Mouse (Mus musculus): Measurements from ENCODE around the gene Elavl1. TPM values are rescaled to one million over a fixed set of nuclear protein-coding genes. Genes with fewer than 3 reads are reported as not detected.

Elavl1 gene
- polyA plus RNA-seq, 1 experiment from 2014 or later = 90.9 TPM

DNA sequence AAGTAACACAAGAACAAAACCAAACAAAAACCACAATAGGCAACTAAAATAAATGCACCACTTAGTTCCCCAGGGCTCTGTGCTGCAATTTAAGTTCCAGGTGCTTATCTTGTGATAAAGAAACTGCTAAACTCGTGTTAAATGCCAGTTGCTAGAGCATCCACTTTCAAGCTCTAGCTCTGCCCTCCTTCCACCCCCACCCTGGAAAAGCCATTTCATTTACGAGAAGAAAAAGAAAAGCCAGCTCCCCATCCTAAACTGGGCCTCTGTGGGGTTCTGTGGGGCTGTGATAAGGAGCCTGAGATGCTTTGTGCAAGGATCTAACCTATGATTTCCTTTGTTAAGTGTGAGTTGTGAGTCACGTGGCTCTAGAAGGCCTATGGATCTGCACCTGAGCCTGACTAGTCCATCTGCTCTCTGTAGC, 21.1 kb downstream of the Elavl1 start:
- Histone ChIP-seq H3K27ac (ENCODE audit: low read length) (no peak overlapping the region), H3K4me1 (ENCODE audit: insufficient read depth, low read depth, low read length) (no peaks in the 10 kb centered on the region), H3K9me3 (ENCODE audit: low read length) (no peaks in the 10 kb centered on the region), H3K4me3 (ENCODE audit: low read depth, low read length) (no peak overlapping the region), H3K36me3 (ENCODE audit: insufficient read depth, low read length) (peaks cover 49% of the 10 kb centered on the region), H3K4me2 (replicated peaks; ENCODE audit: low read depth, low read length) (no peak overlapping the region), H3K27me3 (replicated peaks; ENCODE audit: insufficient read depth, low read length) (no peaks in the 10 kb centered on the region), H3K9ac (replicated peaks; ENCODE audit: low read depth) (no peak overlapping the region)
- TF ChIP-seq CTCF (IDR thresholded peaks at IDR 0.05) (no peak), EP300 (IDR thresholded peaks at IDR 0.05) (no peak)
- 67% methylated on average over 3 of the region's 3 CpGs for WGBS
- DNase-seq (ENCODE audit: low spot score) (no peak), ATAC-seq (no peak)

DNA sequence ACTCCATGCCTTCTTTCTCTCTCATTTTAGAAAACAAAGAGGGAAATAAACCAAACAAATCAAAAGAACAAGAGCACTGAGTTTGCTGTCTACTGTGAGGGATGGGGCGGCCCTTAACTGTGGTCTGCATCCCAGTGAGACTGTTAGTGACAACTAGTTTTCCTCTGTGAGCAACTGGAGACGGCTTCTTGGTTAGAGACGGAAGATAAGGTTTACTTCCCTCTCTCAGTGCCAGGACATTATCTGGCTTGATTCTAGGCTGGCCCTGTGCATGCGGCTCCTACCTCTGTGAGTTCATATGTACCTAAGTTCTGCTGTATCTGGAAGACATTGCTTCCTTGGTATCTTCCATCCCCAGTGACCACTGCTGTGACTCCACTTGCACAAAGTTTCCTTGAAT, 27.4 kb downstream of the Elavl1 start:
- TF ChIP-seq EP300 (IDR thresholded peaks at IDR 0.05) (no peak), CTCF (IDR thresholded peaks at IDR 0.05) (no peak)
- WGBS = 91% methylated on average over 4 of the region's 4 CpGs
- H3K27ac ChIP-seq (ENCODE audit: low read length) = no peak overlapping the region

DNA sequence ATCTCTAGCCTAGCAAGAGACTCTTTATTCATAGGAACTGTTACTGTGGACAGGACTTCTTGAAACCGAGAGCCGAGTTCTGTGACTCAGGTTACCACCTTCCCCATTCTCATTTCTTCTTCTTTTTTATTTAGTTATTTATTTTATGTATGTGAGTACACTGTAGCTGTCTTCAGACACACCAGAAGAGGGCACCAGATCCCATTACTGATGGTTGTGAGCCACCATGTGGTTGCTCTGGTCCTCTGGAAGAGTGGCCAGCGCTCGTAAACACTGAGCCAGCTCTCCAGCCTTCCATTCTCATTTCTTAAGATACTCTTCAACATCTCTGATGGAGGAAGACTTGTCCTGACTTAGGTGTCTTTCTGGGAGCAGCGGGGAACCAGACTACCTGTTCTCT, 32.5 kb downstream of the Elavl1 start:
- Histone ChIP-seq H3K9me3 (ENCODE audit: low read length) (no peaks in the 10 kb centered on the region), H3K4me2 (replicated peaks; ENCODE audit: low read depth, low read length) (no peak overlapping the region), H3K9ac (replicated peaks; ENCODE audit: low read depth) (no peak overlapping the region), H3K36me3 (ENCODE audit: insufficient read depth, low read length) (peaks cover 45% of the 10 kb centered on the region; the same call in 1 of the 2 replicates), H3K27me3 (replicated peaks; ENCODE audit: insufficient read depth, low read length) (no peaks in the 10 kb centered on the region), H3K27ac (ENCODE audit: low read length) (no peak overlapping the region), H3K4me1 (ENCODE audit: insufficient read depth, low read depth, low read length) (no peaks in the 10 kb centered on the region), H3K4me3 (ENCODE audit: low read depth, low read length) (no peak overlapping the region)
- ATAC-seq = no peak
- DNase-seq (ENCODE audit: low spot score) = no peak
- 84% methylated on average over 5 of the region's 5 CpGs for WGBS
- no peak for TF ChIP-seq EP300 (IDR thresholded peaks at IDR 0.05)
- no peak; the same call in 1 of the 2 replicates for TF ChIP-seq CTCF (IDR thresholded peaks at IDR 0.05)

More for the DNA sequence above, 27.4 kb downstream of the Elavl1 start:
- no peak for DNase-seq (ENCODE audit: low spot score)
- Histone ChIP-seq H3K27me3 (replicated peaks; ENCODE audit: insufficient read depth, low read length) (no peaks in the 10 kb centered on the region), H3K4me1 (ENCODE audit: insufficient read depth, low read depth, low read length) (no peaks in the 10 kb centered on the region), H3K4me2 (replicated peaks; ENCODE audit: low read depth, low read length) (no peak overlapping the region), H3K9me3 (ENCODE audit: low read length) (no peaks in the 10 kb centered on the region), H3K4me3 (ENCODE audit: low read depth, low read length) (no peak overlapping the region), H3K36me3 (ENCODE audit: insufficient read depth, low read length) (peaks cover 61% of the 10 kb centered on the region), H3K9ac (replicated peaks; ENCODE audit: low read depth) (no peak overlapping the region)
- ATAC-seq = no peak

DNA sequence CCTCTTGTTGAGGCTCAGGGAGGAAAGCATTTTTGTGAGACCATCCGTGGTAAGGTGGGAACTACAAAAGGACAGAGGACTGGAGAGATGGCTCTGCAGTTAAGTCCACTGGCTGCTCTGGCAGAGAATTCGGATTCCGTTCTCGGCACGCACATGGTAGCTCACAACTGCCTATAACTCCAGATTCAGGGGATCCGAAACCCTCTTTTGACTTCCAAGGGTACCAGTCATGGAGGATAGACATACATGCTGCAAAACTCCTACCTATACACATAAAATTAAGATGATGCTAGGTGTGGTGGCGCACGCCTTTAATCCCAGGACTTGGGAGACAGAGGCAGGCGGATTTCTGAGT, 49.1 kb downstream of the Elavl1 start:
- peak overlapping the region; percentile 80 for H3K4me3 ChIP-seq (ENCODE audit: low read depth, low read length)
- no peaks in the 10 kb centered on the region for H3K27me3 ChIP-seq (replicated peaks; ENCODE audit: insufficient read depth, low read length)
- peaks cover 5% of the 10 kb centered on the region; the same call in 1 of the 2 replicates for H3K36me3 ChIP-seq (ENCODE audit: insufficient read depth, low read length)
- no peaks in the 10 kb centered on the region for H3K9me3 ChIP-seq (ENCODE audit: low read length)
- H3K27ac ChIP-seq (ENCODE audit: low read length) = peak overlapping the region; percentile 34; the same call in 1 of the 2 replicates
- TF ChIP-seq CTCF (IDR thresholded peaks at IDR 0.05) (no peak), EP300 (IDR thresholded peaks at IDR 0.05) (no peak)
- peak overlapping the region; percentile 73 for H3K4me2 ChIP-seq (replicated peaks; ENCODE audit: low read depth, low read length)
- no peaks in the 10 kb centered on the region for H3K4me1 ChIP-seq (ENCODE audit: insufficient read depth, low read depth, low read length)
- peak overlapping the region; percentile 81 for H3K9ac ChIP-seq (replicated peaks; ENCODE audit: low read depth)
- 27% methylated on average over 9 of the region's 9 CpGs for WGBS
- ATAC-seq (peak; percentile 46; the same call in 1 of the 2 replicates), DNase-seq (ENCODE audit: low spot score) (no peak)

DNA sequence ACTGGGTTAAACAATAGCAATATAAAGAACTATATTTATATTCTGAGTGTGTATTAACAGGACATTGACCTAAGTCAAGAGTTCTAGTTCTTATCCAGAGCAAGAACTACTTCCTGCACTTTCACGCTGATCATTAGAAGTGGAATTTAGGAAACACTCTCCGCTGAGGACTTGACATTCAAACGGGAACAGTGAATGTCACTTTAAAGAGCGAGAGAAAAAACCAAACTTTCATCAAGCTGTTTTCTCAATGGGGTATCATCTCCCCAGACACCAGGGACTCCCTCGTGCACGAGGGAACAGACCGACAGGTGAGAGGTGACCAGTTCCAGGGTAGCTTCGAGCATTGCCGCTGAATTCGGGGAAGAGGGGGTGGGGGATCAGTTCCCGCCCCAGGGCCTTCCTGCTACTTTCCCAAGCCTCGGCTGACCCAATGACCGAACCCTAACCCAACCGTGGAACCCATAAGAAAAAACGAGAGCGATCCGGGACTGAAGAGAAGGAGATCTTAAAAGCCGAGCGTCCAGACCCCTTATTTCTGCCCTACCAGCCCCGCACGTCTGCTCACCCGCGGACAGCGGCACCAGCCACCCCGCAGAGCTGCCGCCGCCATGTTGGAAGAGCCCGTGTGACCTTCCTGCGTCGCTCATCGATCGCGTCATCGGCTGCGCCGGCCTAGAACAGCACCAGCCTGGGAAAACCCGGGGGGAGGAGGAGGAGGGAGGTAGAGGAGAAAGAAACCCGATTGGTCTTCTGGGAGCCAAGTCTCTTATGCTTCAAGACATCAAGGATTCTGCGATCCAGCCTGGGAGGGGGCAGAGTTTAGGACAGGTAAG, 49.7 kb downstream of the Elavl1 start, which contains the start of gene Timm44:
Gene Timm44, minus strand, starts transcription at position 639 of the 836 bp plus-strand sequence.
- ATAC-seq = peak; percentile 99
- Histone ChIP-seq H3K36me3 (ENCODE audit: insufficient read depth, low read length) (peaks cover 5% of the 10 kb centered on the region; the same call in 1 of the 2 replicates), H3K27me3 (replicated peaks; ENCODE audit: insufficient read depth, low read length) (no peaks in the 10 kb centered on the region), H3K27ac (ENCODE audit: low read length) (peak within 1 kb of the TSS; percentile 51), H3K4me2 (replicated peaks; ENCODE audit: low read depth, low read length) (peak within 1 kb of the TSS; percentile 73), H3K9me3 (ENCODE audit: low read length) (no peaks in the 10 kb centered on the region), H3K4me3 (ENCODE audit: low read depth, low read length) (peak within 1 kb of the TSS; percentile 80), H3K4me1 (ENCODE audit: insufficient read depth, low read depth, low read length) (no peaks in the 10 kb centered on the region), H3K9ac (replicated peaks; ENCODE audit: low read depth) (peak within 1 kb of the TSS; percentile 81)
- TF ChIP-seq CTCF (IDR thresholded peaks at IDR 0.05) (no peak), EP300 (IDR thresholded peaks at IDR 0.05) (no peak)
- WGBS = under 1% methylated on average over 39 of the region's 39 CpGs
- peak; percentile 97 for DNase-seq (ENCODE audit: low spot score)

DNA sequence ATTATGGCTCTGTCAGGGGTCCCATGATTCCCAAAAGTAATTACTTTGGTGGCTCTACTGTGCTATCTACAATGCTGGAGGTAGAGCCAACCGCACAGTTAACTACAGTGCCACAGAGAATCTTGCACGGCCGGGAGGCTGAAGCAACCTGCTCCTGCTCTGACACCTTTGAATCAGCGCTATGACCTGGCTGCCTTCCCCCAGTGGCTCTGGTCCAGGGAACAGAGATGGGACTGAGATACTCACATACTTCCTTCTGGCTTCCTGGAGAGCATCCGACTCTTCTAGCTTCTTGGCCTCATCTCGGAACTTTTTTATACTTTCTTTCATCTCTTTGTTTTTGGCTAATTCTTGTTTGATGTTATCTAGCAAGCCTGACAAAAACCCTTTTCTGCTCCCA, 55.6 kb downstream of the Elavl1 start:
- no peaks in the 10 kb centered on the region for H3K27me3 ChIP-seq (replicated peaks; ENCODE audit: insufficient read depth, low read length)
- no peak for DNase-seq (ENCODE audit: low spot score)
- peaks cover 38% of the 10 kb centered on the region for H3K36me3 ChIP-seq (ENCODE audit: insufficient read depth, low read length)
- H3K9ac ChIP-seq (replicated peaks; ENCODE audit: low read depth) = no peak overlapping the region
- ATAC-seq = no peak
- H3K4me1 ChIP-seq (ENCODE audit: insufficient read depth, low read depth, low read length) = no peaks in the 10 kb centered on the region
- no peaks in the 10 kb centered on the region for H3K9me3 ChIP-seq (ENCODE audit: low read length)
- WGBS = 93% methylated on average over 6 of the region's 6 CpGs
- H3K4me2 ChIP-seq (replicated peaks; ENCODE audit: low read depth, low read length) = no peak overlapping the region
- TF ChIP-seq CTCF (IDR thresholded peaks at IDR 0.05) (no peak), EP300 (IDR thresholded peaks at IDR 0.05) (no peak)
- no peak overlapping the region for H3K27ac ChIP-seq (ENCODE audit: low read length)
- H3K4me3 ChIP-seq (ENCODE audit: low read depth, low read length) = no peak overlapping the region

Measured in lung, postnatal 0 days (tissue).